Mouse (Mus musculus): ENCODE measurements around the gene Uqcc3.
"Not testable (repeated sequence)": the region's sequence is repeated elsewhere in the genome, so short reads cannot be mapped to it uniquely, and the experiment has no call there.

Gene Uqcc3

GRCm38 (mm10) chr19:8850402-8850901 lies 30.3 kb downstream of the Uqcc3 start, which contains the start of gene Lrrn4cl:
Gene Lrrn4cl (plus strand): TSS chr19:8850768.
- DNase-seq (ENCODE audit: low read depth, low spot score): no peak

GRCm38 (mm10) chr19:8848356-8848755 lies 32.4 kb downstream of the Uqcc3 start:
- DNase-seq (ENCODE audit: low read depth, low spot score): no peak

GRCm38 (mm10) chr19:8844371-8845129 lies 36.2 kb downstream of the Uqcc3 start:
- DNase-seq (ENCODE audit: low read depth, low spot score): no peak

GRCm38 (mm10) chr19:8842961-8843360 lies 37.8 kb downstream of the Uqcc3 start:
- no peak for DNase-seq (ENCODE audit: low read depth, low spot score)

GRCm38 (mm10) chr19:8841012-8841411 lies 39.7 kb downstream of the Uqcc3 start:
- DNase-seq (ENCODE audit: low read depth, low spot score): no peak

- DNase-seq (ENCODE audit: low read depth, low spot score): no peak
Observed at GRCm38 (mm10) chr19:8839908-8840791, 40.6 kb downstream of the Uqcc3 start.

- DNase-seq (ENCODE audit: low read depth, low spot score): no peak
Observed at GRCm38 (mm10) chr19:8839103-8839907, 41.4 kb downstream of the Uqcc3 start, which contains the start of gene Gng3. Gene Gng3 (minus strand): TSS chr19:8839194.

- DNase-seq (ENCODE audit: low read depth, low spot score): no peak
Observed at GRCm38 (mm10) chr19:8838041-8838730, 42.5 kb downstream of the Uqcc3 start.

- no peak for DNase-seq (ENCODE audit: low read depth, low spot score)
Observed at GRCm38 (mm10) chr19:8837251-8837791, 43.4 kb downstream of the Uqcc3 start, which contains the start of gene Bscl2. Gene Bscl2 (plus strand): TSS chr19:8837467.

- not testable (repeated sequence) for DNase-seq (ENCODE audit: low read depth, low spot score)
Observed at GRCm38 (mm10) chr19:8836327-8836726, 44.4 kb downstream of the Uqcc3 start.

- no peak for DNase-seq (ENCODE audit: low read depth, low spot score)
Observed at GRCm38 (mm10) chr19:8832971-8833370, 47.8 kb downstream of the Uqcc3 start.

GRCm38 (mm10) chr19:8831262-8831661 lies 49.5 kb downstream of the Uqcc3 start:
- DNase-seq (ENCODE audit: low read depth, low spot score): no peak

- no peak for DNase-seq (ENCODE audit: low read depth, low spot score)
Observed at GRCm38 (mm10) chr19:8830664-8831063, 50.1 kb downstream of the Uqcc3 start.
